Mouse (Mus musculus): ENCODE data around the gene Dock4.

Dock4 gene

GRCm38 (mm10) chr12:40893741-40894140, 448.0 kb downstream of the Dock4 start:
- no peak for DNase-seq

GRCm38 (mm10) chr12:40894695-40895094, 448.9 kb downstream of the Dock4 start:
- no peak for DNase-seq
